Mouse (Mus musculus) R1 (cell line): ENCODE data around the gene Erbb3.

Source experiments
- DNase-seq: peaks from one replicate; pipeline ENCODE4 v3.0.0-alpha.2; 2018; ENCODE audit warnings: low read depth, low spot score

The Erbb3 gene

DNA sequence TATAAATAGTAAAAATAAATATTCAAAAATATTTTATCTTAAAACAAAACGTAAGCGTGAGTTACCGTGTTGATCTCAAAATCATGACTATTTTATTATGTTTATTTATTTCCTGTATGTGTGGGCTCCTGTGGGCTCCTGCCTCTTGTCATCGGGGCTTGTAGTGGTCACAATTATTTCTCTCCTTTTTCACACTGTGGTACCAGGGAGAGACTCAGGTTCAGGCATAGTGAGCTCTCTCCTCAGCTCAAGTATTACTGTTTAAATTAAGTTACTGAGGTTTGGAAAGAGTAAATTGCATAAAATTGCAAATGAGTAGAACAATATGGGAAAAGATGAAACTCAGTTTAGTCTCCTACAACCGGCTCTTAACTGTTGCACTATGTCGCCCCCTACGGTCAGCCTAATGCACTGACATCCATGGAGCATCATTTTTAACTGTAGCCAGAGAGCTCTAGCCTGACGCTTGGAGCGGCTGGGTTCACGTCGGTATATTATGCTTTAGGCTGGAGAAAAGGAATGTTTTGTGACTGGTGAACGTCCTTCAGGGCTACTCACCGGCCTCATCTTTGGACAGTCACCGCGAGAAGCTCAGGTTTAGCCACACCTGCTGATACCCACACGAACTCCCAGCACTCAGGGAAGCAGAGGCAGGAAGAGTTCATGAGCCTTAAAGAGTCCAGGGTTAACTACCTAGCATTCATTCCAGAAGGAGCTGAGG, 23.1 kb upstream of the Erbb3 start:
- peak; percentile 85 for DNase-seq

DNA sequence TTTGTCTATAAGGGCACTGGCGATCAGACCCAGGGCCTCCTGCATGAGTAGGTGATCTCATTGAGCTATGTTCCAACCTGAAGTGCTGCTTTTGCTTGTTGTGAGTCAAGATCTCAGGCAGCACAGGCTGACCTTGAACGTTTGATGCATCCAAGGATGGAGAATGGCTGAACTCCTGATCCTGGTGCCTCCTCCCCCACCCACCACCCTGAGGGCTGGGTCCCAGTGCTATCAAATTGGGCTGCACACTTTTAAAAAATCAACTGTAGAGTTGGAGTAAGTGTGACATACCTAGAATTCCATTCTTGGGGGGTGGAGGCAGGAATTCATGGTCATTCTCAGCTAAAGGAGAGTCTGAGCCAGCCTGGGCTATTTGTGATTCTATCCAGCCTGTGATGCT, 17.0 kb upstream of the Erbb3 start:
- peak; percentile 95 for DNase-seq

DNA sequence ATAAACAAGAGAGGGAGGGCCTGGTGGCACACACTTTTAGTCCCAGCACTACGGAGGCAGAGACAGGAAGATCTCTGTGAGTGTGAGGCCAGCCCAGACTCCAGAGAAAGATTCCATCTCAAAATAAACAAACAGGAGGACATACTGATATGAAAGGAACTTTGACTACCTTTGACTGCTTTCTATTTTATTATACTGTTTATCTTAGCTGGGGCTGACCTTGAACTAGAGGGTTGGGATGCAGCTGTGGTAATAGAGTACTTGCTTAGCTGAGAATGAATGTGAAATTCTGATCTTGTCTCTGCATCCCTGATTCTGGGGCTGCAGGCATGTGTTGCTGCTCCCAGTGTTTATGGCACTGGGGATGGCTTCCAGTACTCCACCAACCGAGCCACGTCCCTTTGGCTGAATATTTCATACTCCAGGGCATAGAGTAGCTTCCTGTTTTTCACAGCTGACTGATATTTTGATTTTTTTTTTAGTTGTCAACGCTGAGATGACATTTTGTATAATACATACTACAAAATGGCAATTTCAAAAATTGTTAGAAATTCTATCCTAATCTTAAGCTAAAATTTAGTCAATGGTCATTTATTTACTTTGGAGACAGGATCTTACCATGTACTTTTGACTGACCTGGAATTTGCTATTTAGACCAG, 13.1 kb upstream of the Erbb3 start:
- no peak for DNase-seq

GRCm38 (mm10) chr10:128601499-128601898, 12.0 kb upstream of the Erbb3 start:
- DNase-seq, result peak; percentile 73

DNA sequence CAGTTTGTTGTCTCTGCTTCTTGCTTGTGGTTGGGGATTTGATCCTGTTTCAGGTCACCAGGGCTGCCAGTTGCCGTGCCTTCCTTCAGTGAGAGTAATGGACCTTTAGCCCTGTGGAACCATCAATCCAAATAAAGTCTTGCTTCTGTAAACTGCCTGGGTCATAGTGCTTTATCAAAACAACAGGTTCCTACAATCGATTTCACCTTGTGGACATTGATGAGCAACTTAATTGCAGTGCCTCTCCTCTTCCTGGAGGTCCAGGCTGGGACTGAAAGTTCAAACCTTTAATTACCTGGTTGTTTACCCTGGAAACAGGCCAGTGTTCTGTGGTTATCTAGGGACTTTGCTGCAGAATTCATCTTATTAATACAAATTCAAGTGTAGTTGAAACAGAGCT, 9.0 kb upstream of the Erbb3 start:
- no peak for DNase-seq

- no peak for DNase-seq
These were observed 3.3 kb upstream of the Erbb3 start for GRCm38 (mm10) chr10:128592797-128593196.

DNA sequence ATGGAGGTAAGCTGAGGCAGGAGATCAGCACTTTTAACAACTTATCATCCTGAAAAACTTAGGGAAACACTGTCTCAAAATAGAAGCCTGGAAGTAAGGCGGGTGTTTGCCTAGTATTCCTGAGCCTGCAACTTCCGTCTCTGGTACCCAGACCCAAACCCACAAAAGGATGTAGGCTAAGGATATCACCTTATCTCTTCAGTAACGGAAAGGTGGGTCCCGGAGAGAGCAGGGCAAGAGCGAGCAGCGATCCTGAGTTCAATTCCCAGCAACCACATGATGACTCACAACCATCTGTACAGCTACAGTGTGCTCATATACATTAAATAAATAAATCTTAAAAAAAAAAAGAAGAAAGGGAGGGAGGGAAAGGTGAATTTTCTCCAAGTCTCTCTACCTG, 2.0 kb upstream of the Erbb3 start:
- DNase-seq, result no peak

- peak; percentile 90 for DNase-seq
These were observed 790 bp upstream of the Erbb3 start for GRCm38 (mm10) chr10:128590193-128590690.

GRCm38 (mm10) chr10:128588775-128589463, 533 bp downstream of the Erbb3 start:
- DNase-seq, result peak; percentile 35

- no peak for DNase-seq
These were observed 1.3 kb downstream of the Erbb3 start for GRCm38 (mm10) chr10:128588136-128588535.

- no peak for DNase-seq
These were observed 1.8 kb downstream of the Erbb3 start for GRCm38 (mm10) chr10:128587697-128588096.

DNA sequence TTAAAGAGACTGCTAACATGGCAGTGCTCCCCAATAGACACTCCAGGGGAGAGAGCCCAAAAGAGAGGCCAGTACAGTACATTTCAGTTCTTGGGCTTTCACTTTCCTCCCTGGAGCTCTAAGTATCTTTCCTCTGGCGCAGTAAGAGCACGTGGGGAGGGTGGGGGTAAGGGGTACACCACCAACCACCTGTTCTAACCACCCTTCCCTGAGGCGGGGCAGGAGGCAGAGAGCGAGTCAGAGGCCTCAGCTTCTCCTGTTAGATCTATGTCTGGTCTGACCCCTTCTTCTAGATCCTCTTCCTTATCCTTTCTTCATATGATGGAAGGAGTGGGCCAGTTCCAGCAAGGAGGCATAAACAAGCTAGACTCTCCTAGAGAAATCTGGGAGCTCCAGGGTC, 2.3 kb downstream of the Erbb3 start:
- no peak for DNase-seq

- no peak for DNase-seq
These were observed 2.9 kb downstream of the Erbb3 start for GRCm38 (mm10) chr10:128586546-128586945.

DNA sequence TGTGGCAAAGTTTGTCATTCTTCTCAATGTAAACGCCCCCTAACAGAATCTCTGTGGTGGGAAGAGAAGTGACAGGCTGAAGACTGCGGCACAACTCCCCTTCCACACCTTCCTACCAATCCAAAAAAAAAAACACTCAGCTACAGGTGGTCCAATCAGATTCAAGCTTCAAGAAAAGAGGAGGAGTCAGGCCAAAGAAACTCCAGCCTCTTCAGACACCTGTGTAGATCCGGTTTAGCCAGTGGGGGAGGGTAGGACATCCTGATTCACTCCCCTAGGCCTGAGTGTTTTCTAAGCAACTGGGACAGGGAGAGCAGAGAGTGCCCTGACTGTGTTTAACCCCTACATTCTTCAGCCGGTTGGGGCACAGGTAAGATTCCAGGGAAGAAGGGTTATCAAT, 5.1 kb downstream of the Erbb3 start:
- DNase-seq, result peak; percentile 98

- DNase-seq, result peak; percentile 72
These were observed 5.8 kb downstream of the Erbb3 start for GRCm38 (mm10) chr10:128583644-128584043.

DNA sequence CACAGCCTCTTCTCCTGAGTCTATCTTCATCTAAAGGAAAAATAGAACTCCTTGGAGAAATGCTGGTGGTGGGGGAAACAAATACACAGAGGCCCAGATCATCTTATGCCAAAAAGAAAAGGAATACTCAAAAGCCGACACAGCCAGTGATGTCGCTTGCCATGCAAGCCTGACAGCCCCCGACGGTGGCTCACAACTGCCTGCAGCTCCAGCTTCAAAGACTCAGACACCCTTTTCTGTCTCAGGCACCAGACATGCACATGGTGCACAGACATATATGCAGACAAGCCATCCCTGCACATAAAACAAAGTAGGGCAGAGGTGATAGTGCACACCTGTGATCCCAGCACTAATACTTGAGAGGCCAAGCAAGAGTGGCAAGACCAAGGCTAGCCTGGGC, 9.7 kb downstream of the Erbb3 start:
- DNase-seq, result no peak

- DNase-seq, result no peak
These were observed 10.2 kb downstream of the Erbb3 start for GRCm38 (mm10) chr10:128579298-128579697.

DNA sequence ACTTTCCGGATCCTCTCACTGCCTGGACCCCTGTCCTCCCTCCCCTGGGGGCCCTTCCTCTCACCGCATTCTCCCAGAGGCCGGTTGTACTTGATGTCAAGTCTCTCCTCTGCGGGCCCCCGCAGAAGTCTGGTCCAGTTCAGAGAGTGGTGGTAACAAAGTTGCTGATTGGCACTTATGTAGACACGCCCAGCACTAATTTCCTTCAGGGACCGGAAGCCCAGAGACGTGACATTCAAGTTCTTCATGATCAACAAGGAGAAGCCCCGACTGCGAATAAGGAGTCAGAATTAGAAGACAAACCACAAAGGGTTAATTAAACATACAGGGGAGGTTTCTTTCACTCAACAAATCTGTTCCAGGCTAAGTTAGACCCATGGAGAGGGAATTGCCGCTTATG, 11.1 kb downstream of the Erbb3 start:
- peak; percentile 53 for DNase-seq

- DNase-seq, result peak; percentile 84
These were observed 14.4 kb downstream of the Erbb3 start for GRCm38 (mm10) chr10:128575063-128575462.

DNA sequence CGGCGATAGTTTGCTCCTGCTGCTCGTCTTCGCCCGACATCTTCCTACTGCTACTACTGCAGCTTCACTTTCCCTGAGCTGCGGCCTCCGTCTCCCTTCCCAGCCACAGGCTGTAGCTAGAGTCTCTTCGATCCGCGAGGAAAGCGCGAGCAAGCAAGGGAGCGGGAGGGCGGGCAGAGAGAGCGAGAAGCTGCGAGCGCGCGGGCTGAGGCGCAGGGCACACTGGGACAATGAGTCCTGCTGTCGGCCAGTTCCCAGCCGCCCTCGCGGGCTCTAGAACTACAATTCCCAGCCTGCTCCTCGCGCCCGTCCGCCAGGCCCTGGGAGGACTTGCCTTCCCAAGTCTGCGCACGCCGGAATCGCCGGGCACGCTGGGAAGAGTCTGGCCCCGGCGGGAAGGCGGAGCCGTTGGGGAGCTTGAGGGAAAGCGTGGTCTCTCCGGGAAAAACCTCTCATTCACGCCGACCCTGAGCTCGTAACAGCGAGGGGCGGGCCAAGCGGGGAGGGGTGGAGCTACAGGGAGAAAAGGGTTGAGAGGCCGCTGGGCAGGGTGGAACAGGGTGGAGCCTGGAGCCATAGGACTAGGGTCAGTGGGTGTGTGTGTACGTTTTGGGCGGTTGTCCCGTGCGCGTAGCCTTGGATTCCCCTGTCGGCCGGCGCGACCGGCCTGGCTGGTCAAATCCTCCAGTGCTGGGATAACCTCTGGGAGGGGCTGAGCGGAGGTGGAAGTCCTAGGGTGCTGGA, 23.5 kb downstream of the Erbb3 start, which contains the start of gene Pa2g4:
Pa2g4 (minus strand) TSS at position 200 of the 744 bp plus-strand sequence.
- peak; percentile 100 for DNase-seq

- peak; percentile 42 for DNase-seq
These were observed 24.2 kb downstream of the Erbb3 start for GRCm38 (mm10) chr10:128565206-128565787.
